Mouse (Mus musculus) olfactory bulb, adult 2 months (tissue): ENCODE data around the gene Med27.

Experiments
- CTCF ChIP-seq: fragments of 200-500 bp; IDR thresholded peaks from 2 replicates; pipeline ENCODE4 v1.5.1; 2012; ENCODE audit warnings: low read depth, mild to moderate bottlenecking, low read length, moderate library complexity; ENCODE audit not compliant: insufficient read depth
- POLR2A ChIP-seq: fragments of 200-500 bp; IDR thresholded peaks from 2 replicates; pipeline ENCODE4 v1.6.1; 2012; ENCODE audit warnings: mild to moderate bottlenecking, low read depth, low read length, moderate library complexity; ENCODE audit not compliant: insufficient read depth

GRCm38 (mm10) chr2:29515831-29516447, 169.3 kb downstream of the Med27 start:
- TF ChIP-seq CTCF (no peak), POLR2A (no peak)
